Mouse (Mus musculus) cerebellum, adult 11-12 months (tissue): ENCODE data around the gene Lrcol1.
A peak's percentile ranks its signal among the peaks of the same experiment; 100 is the strongest.

ENCODE experiments used
- DNase-seq: peaks from one replicate; pipeline ENCODE4 v3.0.0; 2022

Lrcol1 gene

GRCm38 (mm10) chr5:110344524-110344923, at the start of gene Lrcol1:
TSS of gene Lrcol1 (plus strand) at chr5:110344730.
- DNase-seq, result no peak

- no peak for DNase-seq
Observed at GRCm38 (mm10) chr5:110296637-110297036, 47.9 kb upstream of the Lrcol1 start.

- DNase-seq, result no peak
Observed at GRCm38 (mm10) chr5:110300591-110300990, 43.9 kb upstream of the Lrcol1 start.

- peak; percentile 11 for DNase-seq
Observed at GRCm38 (mm10) chr5:110308861-110309260, 35.7 kb upstream of the Lrcol1 start.

- no peak for DNase-seq
Observed at GRCm38 (mm10) chr5:110313127-110313526, 31.4 kb upstream of the Lrcol1 start.

- no peak for DNase-seq
Observed at GRCm38 (mm10) chr5:110330508-110330907, 14.0 kb upstream of the Lrcol1 start.

GRCm38 (mm10) chr5:110338792-110339191, 5.7 kb upstream of the Lrcol1 start:
- DNase-seq, result no peak

GRCm38 (mm10) chr5:110342648-110343284, 1.8 kb upstream of the Lrcol1 start, which contains the start of gene P2rx2:
TSS of gene P2rx2 (minus strand) at chr5:110343212.
- no peak for DNase-seq

GRCm38 (mm10) chr5:110345553-110345952, 1.0 kb downstream of the Lrcol1 start:
- DNase-seq, result no peak

- DNase-seq, result no peak
Observed at GRCm38 (mm10) chr5:110347006-110347405, 2.5 kb downstream of the Lrcol1 start.

- no peak for DNase-seq
Observed at GRCm38 (mm10) chr5:110354716-110355115, 10.2 kb downstream of the Lrcol1 start.

- peak; percentile 73 for DNase-seq
Observed at GRCm38 (mm10) chr5:110357531-110358179, 13.1 kb downstream of the Lrcol1 start.

- DNase-seq, result no peak
Observed at GRCm38 (mm10) chr5:110361465-110361864, 16.9 kb downstream of the Lrcol1 start.

- no peak for DNase-seq
Observed at GRCm38 (mm10) chr5:110362813-110363178, 18.3 kb downstream of the Lrcol1 start.

- DNase-seq, result peak; percentile 59
Observed at GRCm38 (mm10) chr5:110363179-110363821, 18.8 kb downstream of the Lrcol1 start.

- DNase-seq, result no peak
Observed at GRCm38 (mm10) chr5:110363822-110364545, 19.5 kb downstream of the Lrcol1 start.

GRCm38 (mm10) chr5:110376802-110377433, 32.4 kb downstream of the Lrcol1 start:
- DNase-seq, result peak; percentile 85

GRCm38 (mm10) chr5:110378181-110378583, 33.7 kb downstream of the Lrcol1 start:
- DNase-seq, result no peak

- no peak for DNase-seq
Observed at GRCm38 (mm10) chr5:110379086-110379485, 34.6 kb downstream of the Lrcol1 start.

GRCm38 (mm10) chr5:110379823-110380222, 35.3 kb downstream of the Lrcol1 start:
- DNase-seq, result no peak

- peak; percentile 43 for DNase-seq
Observed at GRCm38 (mm10) chr5:110384491-110384890, 40.0 kb downstream of the Lrcol1 start.

- DNase-seq, result peak; percentile 22
Observed at GRCm38 (mm10) chr5:110385263-110385662, 40.7 kb downstream of the Lrcol1 start.
